Mouse (Mus musculus) midbrain, embryonic 10.5 days (tissue): ENCODE data around the gene Hand1. TPM values are rescaled to one million over a fixed set of nuclear protein-coding genes. Genes with fewer than 3 reads are reported as not detected.
"Not testable (repeated sequence)": the region's sequence is repeated elsewhere in the genome, so short reads cannot be mapped to it uniquely, and the experiment has no call there.

Experiments used
- DNase-seq: peaks from one replicate; pipeline ENCODE4 v3.0.0-alpha.2; 2017; ENCODE audit warnings: low spot score
- H3K27ac ChIP-seq: fragments of 300-500 bp; sonication (generic); replicated peaks from 2 replicates; pipeline ENCODE4 v1.5.1; 2016; ENCODE audit warnings: mild to moderate bottlenecking
- H3K27me3 ChIP-seq: fragments of 300-500 bp; sonication (generic); 2 replicates; pipeline ENCODE4 v1.6.1; 2016; ENCODE audit warnings: low read depth, mild to moderate bottlenecking; ENCODE audit not compliant: poor library complexity, severe bottlenecking
- H3K36me3 ChIP-seq: fragments of 300-500 bp; sonication (generic); 2 replicates; pipeline ENCODE4 v1.6.1; 2016; ENCODE audit warnings: mild to moderate bottlenecking, moderate library complexity
- H3K4me1 ChIP-seq: fragments of 300-500 bp; sonication (generic); 2 replicates; pipeline ENCODE4 v1.6.1; 2016
- H3K4me3 ChIP-seq: fragments of 300-500 bp; sonication (generic); 2 replicates; pipeline ENCODE4 v1.5.1; 2016; ENCODE audit warnings: mild to moderate bottlenecking, moderate library complexity
- H3K9me3 ChIP-seq: fragments of 300-500 bp; sonication (generic); replicated peaks from 2 replicates; pipeline ENCODE4 v1.6.1; 2016; ENCODE audit warnings: mild to moderate bottlenecking
- WGBS: fragments of 180-500 bp; shearing (Covaris S2); methylation state at CpG from one replicate; pipeline ENCODE4 v1.1.7; 2016; 5-methylcytosine and 5-hydroxymethylcytosine counted together
- polyA plus RNA-seq: library from polyadenylated mRNA; unstranded; fragments of >200 nt; fragmentation: Nextera tagmentation; extraction: Ambion mirVana; gene quantifications from 2 replicates; pipeline ENCODE4 v1.2.1, GENCODE M21; 2016

Hand1 gene
- polyA plus RNA-seq, 1 experiment from 2014 or later: not detected

DNA sequence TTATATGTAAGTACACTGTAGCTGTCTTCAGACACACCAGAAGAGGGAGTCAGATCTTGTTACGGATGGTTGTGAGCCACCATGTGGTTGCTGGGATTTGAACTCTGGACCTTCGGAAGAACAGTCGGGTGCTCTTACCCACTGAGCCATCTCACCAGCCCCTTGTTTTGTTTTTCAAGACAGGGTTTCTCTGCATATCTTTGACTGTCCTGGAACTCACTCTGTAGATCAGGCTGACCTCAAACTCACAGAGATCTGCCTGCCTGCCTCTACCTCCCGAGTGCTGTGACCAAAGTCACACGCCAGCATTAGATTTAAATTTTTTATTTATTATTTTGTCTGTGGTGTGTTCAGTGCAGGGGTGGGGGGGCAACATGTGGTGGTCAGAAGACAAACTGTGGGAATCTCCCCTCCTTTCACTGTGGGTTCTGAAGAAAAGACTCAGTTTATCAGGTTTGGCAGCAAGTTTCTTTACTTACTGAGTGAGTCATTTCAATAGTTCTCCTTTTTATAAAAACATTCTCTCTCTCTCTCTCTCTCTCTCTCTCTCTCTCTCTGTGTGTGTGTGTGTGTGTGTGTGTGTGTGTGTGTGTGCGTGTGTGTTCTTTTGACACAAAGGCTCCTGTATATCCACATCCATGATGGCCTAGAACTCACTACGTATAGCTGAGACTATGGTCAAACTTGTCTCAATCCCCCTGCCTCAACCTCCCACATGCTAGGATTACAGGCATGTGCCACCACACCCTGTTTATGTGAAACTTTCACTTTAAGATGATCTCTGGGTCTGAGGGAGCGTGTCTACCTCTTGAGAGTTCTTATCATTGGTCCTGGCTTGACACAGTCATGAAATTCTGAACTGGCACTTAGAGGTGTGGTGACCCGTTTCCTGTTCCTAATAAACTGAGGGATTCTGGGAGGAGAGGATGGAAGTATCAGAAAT lies 14.1 kb upstream of the Hand1 start:
- not testable (repeated sequence) for H3K27ac ChIP-seq, H3K36me3 ChIP-seq, H3K4me1 ChIP-seq, H3K9me3 ChIP-seq, DNase-seq, H3K4me3 ChIP-seq
- H3K27me3 ChIP-seq: peaks cover 46% of the 10 kb centered on the region
- WGBS: 86% methylated on average over 8 of the region's 9 CpGs

DNA sequence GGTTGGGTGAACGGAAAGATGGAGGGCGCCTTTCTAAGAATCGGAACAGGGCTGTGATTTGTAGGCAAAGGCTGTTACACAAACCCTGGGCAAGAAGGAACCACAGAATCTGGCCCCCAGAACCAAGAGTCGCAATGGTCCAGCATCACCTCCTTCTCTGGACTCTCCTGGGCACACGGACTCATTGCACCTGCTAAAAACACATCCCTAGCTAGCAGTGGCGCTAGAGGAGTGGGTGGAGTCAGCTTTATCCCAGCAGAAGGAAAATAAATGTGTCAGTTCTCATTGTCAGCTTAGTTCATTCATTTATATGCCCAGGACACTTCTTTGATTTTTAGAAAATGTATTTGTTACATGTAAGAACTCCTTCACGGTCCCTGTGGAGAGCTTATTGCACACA lies 8.8 kb upstream of the Hand1 start:
- DNase-seq: no peak
- Histone ChIP-seq H3K9me3 (no peaks in the 10 kb centered on the region), H3K4me3 (no peak overlapping the region), H3K27ac (no peak overlapping the region), H3K27me3 (peaks cover 78% of the 10 kb centered on the region), H3K4me1 (peaks cover 13% of the 10 kb centered on the region), H3K36me3 (no peaks in the 10 kb centered on the region)
- 29% methylated on average over 7 of the region's 7 CpGs for WGBS

GRCm38 (mm10) chr11:57840986-57841385 lies 8.4 kb upstream of the Hand1 start:
- Histone ChIP-seq H3K27me3 (peaks cover 82% of the 10 kb centered on the region), H3K36me3 (no peaks in the 10 kb centered on the region), H3K4me1 (peaks cover 13% of the 10 kb centered on the region), H3K27ac (no peak overlapping the region), H3K4me3 (no peak overlapping the region), H3K9me3 (no peaks in the 10 kb centered on the region)
- DNase-seq: no peak
- 16% methylated on average over 10 of the region's 10 CpGs for WGBS

DNA sequence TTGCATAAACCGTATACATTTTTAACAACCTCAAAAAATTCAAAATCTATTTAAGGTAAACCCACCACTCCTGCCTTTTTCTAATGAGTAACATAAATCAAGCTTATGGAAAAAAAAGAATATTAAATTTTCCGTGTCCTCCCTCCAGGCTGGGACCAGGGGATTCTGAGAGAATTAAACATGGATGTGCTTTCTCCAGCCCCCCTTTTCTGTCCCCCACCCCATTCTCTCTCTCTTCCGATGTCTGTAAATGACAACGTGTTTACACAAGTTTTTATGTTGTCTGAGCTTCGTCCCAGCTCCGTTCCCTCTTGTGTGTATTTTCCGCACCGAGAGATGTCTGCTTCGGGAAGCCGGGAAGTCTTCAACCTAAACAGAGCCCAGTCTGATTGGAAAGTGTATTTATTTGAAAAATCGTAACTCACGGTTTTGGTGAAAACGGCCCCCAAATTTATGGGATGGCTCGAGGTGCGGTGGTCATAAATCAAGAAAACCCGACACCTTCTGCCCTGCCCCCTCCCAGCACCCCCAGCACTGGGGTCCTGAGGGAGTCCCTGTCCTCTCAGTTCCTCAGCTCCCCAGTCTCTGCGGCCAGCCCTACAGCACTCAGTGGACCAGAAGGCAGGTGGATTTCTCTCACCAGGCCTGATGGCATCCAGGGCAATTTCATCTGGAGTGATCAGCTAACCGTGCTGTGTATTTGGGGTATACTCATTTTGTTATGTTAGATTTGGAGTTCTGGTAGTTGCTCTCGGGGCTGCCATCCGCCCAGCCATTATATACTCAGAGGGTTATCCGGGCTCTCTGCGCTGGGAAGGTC lies 5.5 kb upstream of the Hand1 start:
- H3K27me3 ChIP-seq: peaks cover 100% of the 10 kb centered on the region
- no peak overlapping the region for H3K4me3 ChIP-seq
- DNase-seq: peak; percentile 48
- H3K9me3 ChIP-seq: no peaks in the 10 kb centered on the region
- peaks cover 19% of the 10 kb centered on the region for H3K4me1 ChIP-seq
- no peak overlapping the region for H3K27ac ChIP-seq
- 4% methylated on average over 22 of the region's 22 CpGs for WGBS
- H3K36me3 ChIP-seq: no peaks in the 10 kb centered on the region

- Histone ChIP-seq H3K9me3 (no peaks in the 10 kb centered on the region), H3K27me3 (peaks cover 100% of the 10 kb centered on the region), H3K4me3 (peak overlapping the region; percentile 14; the same call in 1 of the 2 replicates), H3K36me3 (no peaks in the 10 kb centered on the region), H3K4me1 (peaks cover 26% of the 10 kb centered on the region), H3K27ac (no peak overlapping the region)
- WGBS: 1% methylated on average over 38 of the region's 38 CpGs
- DNase-seq: peak; percentile 43
These were observed 4.5 kb upstream of the Hand1 start for GRCm38 (mm10) chr11:57836872-57837680.

- DNase-seq: no peak
- Histone ChIP-seq H3K4me1 (peaks cover 29% of the 10 kb centered on the region), H3K9me3 (no peaks in the 10 kb centered on the region), H3K4me3 (no peak overlapping the region), H3K36me3 (no peaks in the 10 kb centered on the region), H3K27me3 (peaks cover 100% of the 10 kb centered on the region), H3K27ac (no peak overlapping the region)
- whole genome bisulfite sequencing: 2% methylated on average over 9 of the region's 9 CpGs
These were observed 3.8 kb upstream of the Hand1 start for GRCm38 (mm10) chr11:57836401-57836800.

DNA sequence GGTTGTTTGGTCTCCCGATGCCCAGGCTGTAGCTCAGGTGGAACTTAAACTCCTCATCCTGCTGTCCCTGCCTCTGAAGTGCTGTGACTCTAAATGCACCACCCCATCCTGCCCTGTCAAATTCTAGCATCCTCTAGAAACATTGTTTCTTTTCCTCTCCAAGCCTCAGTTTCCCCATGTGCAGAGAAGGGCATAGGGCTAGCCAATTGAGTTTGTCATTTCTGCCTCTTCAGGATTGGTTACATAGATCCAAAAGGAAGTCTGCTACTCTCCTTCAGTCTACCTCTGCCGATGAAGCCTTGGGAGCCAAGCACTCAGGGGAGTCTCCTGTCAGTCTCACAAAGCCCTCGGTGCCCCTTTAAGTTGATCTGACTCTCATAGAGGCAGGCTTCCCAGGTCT lies 3.3 kb upstream of the Hand1 start:
- no peaks in the 10 kb centered on the region for H3K36me3 ChIP-seq
- WGBS: 7% methylated on average over 3 of the region's 3 CpGs
- no peak overlapping the region for H3K27ac ChIP-seq

GRCm38 (mm10) chr11:57835331-57835730 lies 2.7 kb upstream of the Hand1 start:
- no peaks in the 10 kb centered on the region for H3K36me3 ChIP-seq
- DNase-seq: no peak
- H3K4me3 ChIP-seq: no peak overlapping the region
- no peaks in the 10 kb centered on the region for H3K9me3 ChIP-seq
- H3K4me1 ChIP-seq: peaks cover 27% of the 10 kb centered on the region
- WGBS: 20% methylated on average over 2 of the region's 2 CpGs
- H3K27me3 ChIP-seq: peaks cover 100% of the 10 kb centered on the region
- no peak overlapping the region for H3K27ac ChIP-seq

More for the DNA sequence above, 3.3 kb upstream of the Hand1 start:
- Histone ChIP-seq H3K9me3 (no peaks in the 10 kb centered on the region), H3K4me1 (peaks cover 27% of the 10 kb centered on the region), H3K27me3 (peaks cover 100% of the 10 kb centered on the region), H3K4me3 (no peak overlapping the region)
- peak; percentile 35 for DNase-seq

GRCm38 (mm10) chr11:57834031-57834430 lies 1.4 kb upstream of the Hand1 start:
- Histone ChIP-seq H3K27me3 (peaks cover 100% of the 10 kb centered on the region), H3K4me3 (no peak overlapping the region)
- DNase-seq: no peak

GRCm38 (mm10) chr11:57833296-57833977 lies 819 bp upstream of the Hand1 start:
- Histone ChIP-seq H3K4me3 (no peak overlapping the region), H3K27ac (no peak overlapping the region), H3K27me3 (peaks cover 100% of the 10 kb centered on the region), H3K9me3 (no peaks in the 10 kb centered on the region), H3K36me3 (no peaks in the 10 kb centered on the region), H3K4me1 (peaks cover 38% of the 10 kb centered on the region)
- WGBS: under 1% methylated on average over 30 of the region's 30 CpGs
- DNase-seq: peak; percentile 51

More at GRCm38 (mm10) chr11:57834031-57834430, 1.4 kb upstream of the Hand1 start:
- H3K9me3 ChIP-seq: no peaks in the 10 kb centered on the region
- no peak overlapping the region for H3K27ac ChIP-seq
- H3K4me1 ChIP-seq: peaks cover 34% of the 10 kb centered on the region
- WGBS: 5% methylated on average over 6 of the region's 6 CpGs
- no peaks in the 10 kb centered on the region for H3K36me3 ChIP-seq

GRCm38 (mm10) chr11:57831861-57832260 lies 757 bp downstream of the Hand1 start:
- peaks cover 100% of the 10 kb centered on the region for H3K27me3 ChIP-seq
- no peak overlapping the region for H3K4me3 ChIP-seq
- H3K4me1 ChIP-seq: peaks cover 49% of the 10 kb centered on the region
- WGBS: under 1% methylated on average over 16 of the region's 16 CpGs
- H3K9me3 ChIP-seq: no peaks in the 10 kb centered on the region
- DNase-seq: no peak
- no peaks in the 10 kb centered on the region for H3K36me3 ChIP-seq
- no peak overlapping the region for H3K27ac ChIP-seq
